Mouse (Mus musculus): Measurements from ENCODE around the gene Gm8104. TPM values are rescaled to one million over a fixed set of nuclear protein-coding genes. Genes with fewer than 3 reads are reported as not detected.
"Not testable (repeated sequence)": the region's sequence is repeated elsewhere in the genome, so short reads cannot be mapped to it uniquely, and the experiment has no call there.

Gm8104 gene
- polyA plus RNA-seq (2011; ENCODE audit: insufficient read length, low read depth, missing spikeins) = not detected in 2 replicates

DNA sequence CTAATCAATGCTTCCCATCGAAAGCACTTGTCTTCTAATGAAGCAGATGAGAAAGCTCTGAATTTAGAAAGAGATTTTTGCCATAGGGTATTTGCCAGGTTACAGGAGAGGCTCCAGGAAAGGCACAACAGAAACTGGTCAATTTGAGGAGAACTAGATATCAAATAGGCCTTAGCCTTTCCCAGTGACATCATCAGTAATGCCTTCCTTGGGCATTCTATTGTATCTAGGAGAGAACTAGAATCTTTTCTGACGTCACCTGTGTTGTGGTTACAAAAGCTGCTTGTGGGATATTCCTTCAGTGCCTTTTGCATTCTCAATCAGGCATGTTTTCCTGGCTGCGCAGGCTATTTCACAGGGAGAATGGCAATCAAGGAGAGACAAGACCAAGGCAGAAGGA is at the start of gene Gm8104:
TSS of gene Gm8104 (plus strand) at position 301 of the 400 bp plus-strand sequence.
- H3K27ac ChIP-seq (ENCODE audit: insufficient read depth, low read length); H3K4me1 ChIP-seq (ENCODE audit: control insufficient read depth, insufficient read depth, low read length); H3K4me3 ChIP-seq (ENCODE audit: insufficient read depth, low read length): not testable (repeated sequence)

DNA sequence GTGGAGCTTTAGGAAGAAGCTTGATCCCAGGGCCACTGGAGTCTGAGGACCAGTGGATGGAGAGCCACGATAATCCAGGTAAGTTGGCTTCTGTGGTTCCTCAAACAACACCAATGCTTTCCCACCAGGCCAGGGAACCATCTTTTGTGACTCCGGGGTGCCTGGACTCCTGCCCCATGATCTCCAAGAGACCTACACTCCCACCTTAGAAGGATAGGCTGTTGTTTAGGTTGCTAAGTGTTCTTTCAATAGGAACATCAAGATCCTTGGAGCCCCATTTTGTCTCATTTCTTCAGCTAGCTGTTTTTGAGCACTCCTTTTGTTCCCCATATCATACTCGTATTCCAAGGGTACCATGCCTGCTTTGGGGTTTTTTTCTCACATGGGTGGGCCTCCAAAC is 42.3 kb upstream of the Gm8104 start:
- H3K4me3 ChIP-seq (ENCODE audit: insufficient read depth, low read length) = not testable (repeated sequence)

DNA sequence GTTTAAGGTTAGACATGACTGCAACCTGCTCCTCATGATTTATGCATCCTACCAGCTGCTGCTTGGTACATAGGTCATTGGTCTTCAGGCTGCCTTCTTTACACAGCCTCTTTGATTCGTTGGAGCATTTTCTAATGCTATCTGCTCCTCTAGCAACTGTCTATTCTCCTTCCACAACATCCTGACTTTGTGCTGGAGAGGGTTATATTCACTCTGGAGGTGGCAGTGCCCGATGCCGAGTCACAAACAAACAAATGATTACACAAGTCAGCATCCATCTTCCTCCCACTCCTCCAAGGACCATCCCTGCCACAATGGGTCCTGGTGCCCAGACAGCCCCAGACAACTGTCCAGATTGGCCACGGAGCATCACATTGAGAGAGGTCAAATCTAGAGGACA is 40.2 kb upstream of the Gm8104 start:
- H3K27ac ChIP-seq (ENCODE audit: insufficient read depth, low read length); H3K4me3 ChIP-seq (ENCODE audit: insufficient read depth, low read length); H3K4me1 ChIP-seq (ENCODE audit: control insufficient read depth, insufficient read depth, low read length): not testable (repeated sequence)

More for the DNA sequence above, 42.3 kb upstream of the Gm8104 start:
- not testable (repeated sequence) for H3K27ac ChIP-seq (ENCODE audit: insufficient read depth, low read length); H3K4me1 ChIP-seq (ENCODE audit: control insufficient read depth, insufficient read depth, low read length)

DNA sequence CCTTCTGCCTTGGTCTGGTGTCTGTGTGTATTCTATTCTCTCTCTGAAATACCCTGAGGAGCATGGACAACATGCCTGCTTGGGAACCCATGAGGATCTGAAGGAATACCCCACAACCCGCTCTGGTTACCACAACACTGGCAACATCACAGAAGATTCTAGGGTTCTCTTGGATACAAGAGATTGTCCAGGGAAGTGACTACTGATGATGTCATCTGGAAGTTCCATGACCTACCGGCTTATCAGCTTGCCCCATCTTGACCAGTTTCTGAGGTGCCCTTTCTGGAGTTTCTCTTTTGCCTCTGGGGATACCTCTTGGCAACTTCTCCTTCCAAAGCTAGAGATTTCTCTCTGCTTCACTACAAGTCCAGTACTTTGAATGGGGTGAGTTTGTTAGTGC is 23.9 kb upstream of the Gm8104 start, which contains the start of gene Gm8094:
TSS of gene Gm8094 (minus strand) at position 101 of the 400 bp plus-strand sequence.
- H3K4me3 ChIP-seq (ENCODE audit: insufficient read depth, low read length); H3K4me1 ChIP-seq (ENCODE audit: control insufficient read depth, insufficient read depth, low read length); H3K27ac ChIP-seq (ENCODE audit: insufficient read depth, low read length): not testable (repeated sequence)

DNA sequence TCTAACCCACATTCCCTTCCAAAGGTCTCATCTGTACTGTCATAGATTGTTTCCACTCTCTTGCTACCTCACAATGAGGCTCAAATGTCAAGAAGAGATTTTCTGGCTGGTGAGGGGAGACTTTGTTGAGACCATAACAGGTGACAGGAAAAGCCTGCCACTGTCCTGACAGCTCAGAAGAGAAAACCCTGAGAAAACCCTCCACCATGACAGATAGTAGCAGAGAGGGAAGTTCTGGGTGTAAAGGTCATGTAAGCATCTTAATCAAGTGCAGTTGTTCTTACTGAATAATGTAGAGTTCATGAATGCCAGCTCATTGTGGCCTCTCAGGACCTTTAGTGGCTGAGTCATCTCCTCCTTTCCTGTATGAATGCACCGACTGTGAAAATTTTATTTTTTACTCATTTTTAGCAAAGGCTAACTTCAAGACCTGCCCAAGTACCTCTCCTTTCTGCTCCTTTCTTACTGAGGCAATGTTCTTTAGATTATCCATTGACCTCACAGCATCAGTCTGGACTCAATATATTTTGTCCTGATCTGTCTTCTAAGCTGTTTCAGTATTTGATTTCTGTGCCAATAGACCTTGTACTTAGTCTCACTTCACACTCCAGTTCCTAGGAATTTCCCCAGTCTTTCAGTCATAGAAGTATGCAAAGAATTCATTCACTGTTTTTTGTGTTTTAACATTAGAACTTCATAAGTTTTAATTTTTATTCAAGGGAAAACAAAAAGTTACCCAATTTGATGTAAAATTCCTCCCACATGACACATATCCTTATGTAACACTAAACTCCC is 15.3 kb upstream of the Gm8104 start:
- H3K4me3 ChIP-seq (ENCODE audit: insufficient read depth, low read length); H3K4me1 ChIP-seq (ENCODE audit: control insufficient read depth, insufficient read depth, low read length); H3K27ac ChIP-seq (ENCODE audit: insufficient read depth, low read length): not testable (repeated sequence)

DNA sequence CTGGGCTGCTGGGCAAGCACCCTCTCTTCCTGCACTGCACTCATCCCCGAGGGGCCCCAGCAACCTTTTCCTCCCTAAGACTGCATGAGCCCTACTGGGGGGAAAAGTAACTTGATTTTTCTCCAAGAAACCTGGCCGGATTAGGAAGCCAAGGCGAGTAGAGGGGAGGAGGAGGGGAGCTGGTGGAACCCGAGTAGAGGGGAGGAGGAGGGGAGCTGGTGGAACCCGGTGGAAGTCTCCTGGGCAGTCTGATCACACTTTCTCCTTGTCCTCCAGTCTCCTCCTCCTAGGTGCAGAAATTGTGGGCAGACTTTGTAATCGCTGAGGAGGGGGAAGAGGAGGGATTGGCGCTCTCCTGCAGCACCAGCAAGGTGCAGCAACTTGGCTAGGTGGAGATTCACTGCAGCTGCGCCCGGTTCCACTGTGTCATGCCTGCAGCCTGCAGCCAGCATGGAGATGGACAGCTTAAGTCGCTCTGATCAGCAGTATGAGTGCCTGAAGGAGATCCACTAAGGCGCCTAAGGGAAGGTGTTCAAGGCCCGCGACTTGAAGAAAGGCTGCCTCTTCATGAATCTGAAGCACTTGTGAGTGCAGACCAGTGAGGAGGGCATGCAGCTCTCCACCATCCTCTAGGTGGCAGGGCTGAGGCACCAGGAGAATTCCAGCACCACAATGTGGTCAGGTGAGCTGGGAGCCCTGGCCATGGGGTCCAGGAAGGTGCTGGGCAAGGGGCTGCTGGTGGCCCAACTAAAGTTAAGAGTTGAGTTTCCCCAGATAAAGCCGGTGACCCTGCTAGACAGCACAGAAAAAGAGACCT is 11.1 kb upstream of the Gm8104 start:
- not testable (repeated sequence) for H3K27ac ChIP-seq (ENCODE audit: insufficient read depth, low read length); H3K4me3 ChIP-seq (ENCODE audit: insufficient read depth, low read length); H3K4me1 ChIP-seq (ENCODE audit: control insufficient read depth, insufficient read depth, low read length)

DNA sequence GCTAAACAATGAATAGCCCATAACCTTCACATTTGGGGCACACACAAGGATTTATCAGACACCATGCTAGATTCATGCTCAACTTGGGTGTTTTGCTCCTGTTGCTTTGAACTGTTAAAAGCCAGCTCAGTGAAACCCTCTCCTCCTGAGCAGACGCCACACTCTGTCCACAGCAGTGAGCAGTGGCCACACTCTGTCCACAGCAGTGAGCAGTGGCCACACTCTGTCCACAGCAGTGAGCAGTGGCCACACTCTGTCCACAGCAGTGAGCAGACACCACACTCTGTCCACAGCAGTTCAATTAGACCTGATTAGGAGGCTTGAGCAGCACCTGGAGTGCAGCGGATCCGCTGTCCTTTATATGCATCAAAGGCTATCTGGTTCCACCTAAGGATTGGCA is 19.3 kb downstream of the Gm8104 start:
- not testable (repeated sequence) for H3K27ac ChIP-seq (ENCODE audit: insufficient read depth, low read length); H3K4me3 ChIP-seq (ENCODE audit: insufficient read depth, low read length); H3K4me1 ChIP-seq (ENCODE audit: control insufficient read depth, insufficient read depth, low read length)

DNA sequence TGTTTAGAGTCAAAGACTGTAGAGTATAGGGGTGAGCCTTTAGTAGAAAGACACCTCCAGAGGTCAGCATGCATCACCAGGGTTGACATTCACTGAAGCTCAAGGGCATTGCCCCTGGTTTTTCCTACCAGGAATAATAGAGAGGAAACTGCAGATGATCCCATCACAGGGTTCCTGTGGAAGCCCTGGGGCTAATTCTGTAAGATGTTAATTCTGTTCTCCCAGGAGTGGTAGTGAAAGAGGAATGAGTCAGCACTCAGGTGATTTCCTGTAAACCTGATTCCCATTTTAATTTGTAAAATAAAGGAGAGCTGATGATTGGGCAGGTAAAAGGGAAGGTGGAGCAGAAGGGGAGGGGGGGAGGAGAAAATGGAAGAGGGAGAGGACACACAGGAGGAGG is 25.9 kb downstream of the Gm8104 start:
- not testable (repeated sequence) for H3K4me3 ChIP-seq (ENCODE audit: insufficient read depth, low read length); H3K4me1 ChIP-seq (ENCODE audit: control insufficient read depth, insufficient read depth, low read length); H3K27ac ChIP-seq (ENCODE audit: insufficient read depth, low read length)

Other genes starting within 250 kb of the Gm8104 start
- gene Gm21977, start 247.1 kb upstream of the Gm8104 start, polyA plus RNA-seq (2011; ENCODE audit: insufficient read length, low read depth, missing spikeins) = not detected in 2 replicates
- gene Gm8082, start 107.0 kb upstream of the Gm8104 start, polyA plus RNA-seq (2011; ENCODE audit: insufficient read length, low read depth, missing spikeins) = not detected in 2 replicates
- not detected in 2 replicates for gene Gm10376, start 85.0 kb upstream of the Gm8104 start, polyA plus RNA-seq (2011; ENCODE audit: insufficient read length, low read depth, missing spikeins)
- gene Gm8094, start 24.0 kb upstream of the Gm8104 start, polyA plus RNA-seq (2011; ENCODE audit: insufficient read length, low read depth, missing spikeins) = not detected in 2 replicates
- not detected in 2 replicates for gene Gm7233, start 79.3 kb downstream of the Gm8104 start, polyA plus RNA-seq (2011; ENCODE audit: insufficient read length, low read depth, missing spikeins)
- not detected in 2 replicates for gene Gm8122, start 134.7 kb downstream of the Gm8104 start, polyA plus RNA-seq (2011; ENCODE audit: insufficient read length, low read depth, missing spikeins)
- not detected in 2 replicates for gene Gm8126, start 158.0 kb downstream of the Gm8104 start, polyA plus RNA-seq (2011; ENCODE audit: insufficient read length, low read depth, missing spikeins)
- gene Gm9732, start 174.4 kb downstream of the Gm8104 start, polyA plus RNA-seq (2011; ENCODE audit: insufficient read length, low read depth, missing spikeins) = not detected in 2 replicates
- gene Gm8127, start 193.2 kb downstream of the Gm8104 start, polyA plus RNA-seq (2011; ENCODE audit: insufficient read length, low read depth, missing spikeins) = not detected in 2 replicates
- gene 1700001F09Rik, start 247.2 kb downstream of the Gm8104 start, polyA plus RNA-seq (2011; ENCODE audit: insufficient read length, low read depth, missing spikeins) = not detected in 2 replicates

Data from embryonic fibroblast, embryonic 13.5 days (primary cell).